Mouse (Mus musculus) liver, embryonic 15.5 days (tissue): Measurements from ENCODE around the gene Sult5a1. TPM values are rescaled to one million over a fixed set of nuclear protein-coding genes. Genes with fewer than 3 reads are reported as not detected.

Experiments
- ATAC-seq: fragments of 200-750 bp; cut with Nextera tagmentation; 2 replicates; pipeline ENCODE4 v1.8.0; 2017; ENCODE audit warnings: moderate number of reproducible peaks, mild to moderate bottlenecking, moderate library complexity; ENCODE audit not compliant: insufficient read depth
- H3K27ac ChIP-seq: fragments of 300-500 bp; sonication (generic); replicated peaks from 2 replicates; pipeline ENCODE4 v1.5.1; 2015; ENCODE audit warnings: mild to moderate bottlenecking, inconsistent platforms
- H3K27me3 ChIP-seq: fragments of 300-500 bp; sonication (generic); 2 replicates; pipeline ENCODE4 v1.6.1; 2015; ENCODE audit warnings: mild to moderate bottlenecking, inconsistent platforms
- H3K36me3 ChIP-seq: fragments of 300-500 bp; sonication (generic); replicated peaks from 2 replicates; pipeline ENCODE4 v1.6.1; 2015; ENCODE audit warnings: moderate library complexity, mild to moderate bottlenecking, inconsistent platforms
- H3K4me1 ChIP-seq: fragments of 300-500 bp; sonication (generic); replicated peaks from 2 replicates; pipeline ENCODE4 v1.6.1; 2015; ENCODE audit warnings: inconsistent platforms
- H3K4me2 ChIP-seq: fragments of 300-500 bp; sonication (generic); 2 replicates; pipeline ENCODE4 v1.6.1; 2015; ENCODE audit warnings: moderate library complexity, mild to moderate bottlenecking, inconsistent platforms
- H3K4me3 ChIP-seq: fragments of 300-500 bp; sonication (generic); replicated peaks from 2 replicates; pipeline ENCODE4 v1.5.1; 2015; ENCODE audit warnings: mild to moderate bottlenecking, inconsistent platforms
- H3K9ac ChIP-seq: fragments of 300-500 bp; sonication (generic); 2 replicates; pipeline ENCODE4 v1.6.1; 2015; ENCODE audit warnings: moderate library complexity, mild to moderate bottlenecking, inconsistent platforms
- H3K9me3 ChIP-seq: fragments of 300-500 bp; sonication (generic); replicated peaks from 2 replicates; pipeline ENCODE4 v1.6.1; 2016; ENCODE audit warnings: inconsistent platforms
- WGBS: fragments of 180-500 bp; shearing (Covaris S2); methylation state at CpG from one replicate; pipeline ENCODE4 v1.1.7; 2015; ENCODE audit warnings: mixed read lengths; ENCODE audit not compliant: insufficient replicate concordance; 5-methylcytosine and 5-hydroxymethylcytosine counted together
- microRNA-seq: library from miRNA; unstranded; fragments of <30 nt; microRNA quantifications from one replicate; pipeline ENCODE4, GENCODE M21; 2016
- polyA plus RNA-seq: library from polyadenylated mRNA; unstranded; fragments of >200 nt; fragmentation: Nextera tagmentation; extraction: Ambion mirVana; gene quantifications from 2 replicates; pipeline ENCODE4 v1.2.1, GENCODE M21; 2015

Gene Sult5a1
- polyA plus RNA-seq, 1 experiment from 2014 or later: 0.76 TPM

GRCm38 (mm10) chr8:123101244-123101643 is 56.9 kb downstream of the Sult5a1 start:
- H3K4me2 ChIP-seq: peak overlapping the region; percentile 87
- H3K27ac ChIP-seq: peak overlapping the region; percentile 77
- peak overlapping the region; percentile 70; the same call in 1 of the 2 replicates for H3K9ac ChIP-seq
- H3K27me3 ChIP-seq: no peaks in the 10 kb centered on the region
- ATAC-seq: no peak
- peaks cover 45% of the 10 kb centered on the region for H3K36me3 ChIP-seq
- H3K4me3 ChIP-seq: no peak overlapping the region
- H3K9me3 ChIP-seq: no peaks in the 10 kb centered on the region
- peaks cover 23% of the 10 kb centered on the region for H3K4me1 ChIP-seq
- 75% methylated on average over 4 of the region's 4 CpGs for WGBS

GRCm38 (mm10) chr8:123100288-123100687 is 57.8 kb downstream of the Sult5a1 start:
- Histone ChIP-seq H3K4me3 (no peak overlapping the region), H3K9ac (no peak overlapping the region), H3K27me3 (no peaks in the 10 kb centered on the region), H3K36me3 (peaks cover 43% of the 10 kb centered on the region), H3K4me2 (no peak overlapping the region), H3K4me1 (peaks cover 23% of the 10 kb centered on the region), H3K27ac (peak overlapping the region; percentile 45), H3K9me3 (no peaks in the 10 kb centered on the region)
- WGBS: 53% methylated on average over 8 of the region's 8 CpGs
- ATAC-seq: no peak

- H3K27me3 ChIP-seq: no peaks in the 10 kb centered on the region
- no peak overlapping the region for H3K9ac ChIP-seq
- H3K4me3 ChIP-seq: no peak overlapping the region
- H3K4me2 ChIP-seq: no peak overlapping the region
- WGBS: 80% methylated on average over 12 of the region's 12 CpGs
- peaks cover 8% of the 10 kb centered on the region for H3K4me1 ChIP-seq
- H3K9me3 ChIP-seq: no peaks in the 10 kb centered on the region
- H3K27ac ChIP-seq: no peak overlapping the region
- peaks cover 44% of the 10 kb centered on the region for H3K36me3 ChIP-seq
- no peak for ATAC-seq
Measured at GRCm38 (mm10) chr8:123097786-123098584, 60.1 kb downstream of the Sult5a1 start.

- no peak overlapping the region for H3K4me3 ChIP-seq
- 86% methylated on average over 11 of the region's 11 CpGs for WGBS
- no peak overlapping the region for H3K9ac ChIP-seq
- no peak overlapping the region for H3K4me2 ChIP-seq
- peaks cover 48% of the 10 kb centered on the region for H3K36me3 ChIP-seq
- no peak overlapping the region for H3K27ac ChIP-seq
- H3K4me1 ChIP-seq: peaks cover 8% of the 10 kb centered on the region
- no peaks in the 10 kb centered on the region for H3K9me3 ChIP-seq
- no peaks in the 10 kb centered on the region for H3K27me3 ChIP-seq
- ATAC-seq: no peak
Measured at GRCm38 (mm10) chr8:123097216-123097615, 60.9 kb downstream of the Sult5a1 start.

Small RNA genes within 50 kb of the gene (microRNA-seq; reads per million reads assigned to microRNA genes)
- not detected for gene Mir7079
- gene Mir7080: not detected

Other genes with a start within 250 kb of the Sult5a1 start
- gene Ankrd11, start 116.0 kb downstream of the Sult5a1 start, polyA plus RNA-seq: 18.1 and 20.8 TPM in 2 replicates
- 20.8 and 21.2 TPM in 2 replicates for gene Spg7, start 95.4 kb downstream of the Sult5a1 start, polyA plus RNA-seq
- gene Rpl13, start 56.0 kb downstream of the Sult5a1 start, polyA plus RNA-seq: 785 TPM in 2 replicates
- gene Cpne7, start 40.9 kb downstream of the Sult5a1 start, polyA plus RNA-seq: 0.30 and 0.45 TPM in 2 replicates
- 0.21 and 0.26 TPM in 2 replicates for gene Dpep1, start 27.9 kb upstream of the Sult5a1 start, polyA plus RNA-seq
- gene Chmp1a, start 54.4 kb upstream of the Sult5a1 start, polyA plus RNA-seq: 59.5 and 63.8 TPM in 2 replicates
- gene Spata33, start 54.5 kb upstream of the Sult5a1 start, polyA plus RNA-seq: 0.18 and 0.37 TPM in 2 replicates
- 8.9 and 9.0 TPM in 2 replicates for gene Cdk10, start 66.5 kb upstream of the Sult5a1 start, polyA plus RNA-seq
- 2.2 and 2.9 TPM in 2 replicates for gene Spata2l, start 77.9 kb upstream of the Sult5a1 start, polyA plus RNA-seq
- 8.0 and 9.2 TPM in 2 replicates for gene Zfp276, start 95.9 kb upstream of the Sult5a1 start, polyA plus RNA-seq
- gene Vps9d1, start 96.0 kb upstream of the Sult5a1 start, polyA plus RNA-seq: 4.6 and 5.3 TPM in 2 replicates
- gene Fanca, start 160.3 kb upstream of the Sult5a1 start, polyA plus RNA-seq: 15.5 and 16.7 TPM in 2 replicates
- gene Spire2, start 174.4 kb upstream of the Sult5a1 start, polyA plus RNA-seq: 3.0 and 3.4 TPM in 2 replicates
- gene Tcf25, start 215.4 kb upstream of the Sult5a1 start, polyA plus RNA-seq: 50.6 and 54.5 TPM in 2 replicates
- gene Mc1r, start 248.8 kb upstream of the Sult5a1 start, polyA plus RNA-seq: not detected in 2 replicates